Mouse (Mus musculus) ES-CJ7 (cell line): ENCODE results near the gene Vamp4.

Source experiments
- DNase-seq: peaks from one replicate; pipeline ENCODE4 v3.0.0; 2011; ENCODE audit warnings: low read depth, low spot score

Vamp4 gene

GRCm38 (mm10) chr1:162646083-162646686 lies 75.9 kb downstream of the Vamp4 start:
- DNase-seq = peak; percentile 55

GRCm38 (mm10) chr1:162648416-162648815 lies 78.1 kb downstream of the Vamp4 start:
- no peak for DNase-seq
